Mouse (Mus musculus) CH12.LX (cell line): Measurements from ENCODE around the gene Elp6. TPM values are rescaled to one million over a fixed set of nuclear protein-coding genes. Genes with fewer than 3 reads are reported as not detected.

ENCODE experiments used
- DNase-seq: peaks from one replicate; pipeline ENCODE4 v3.0.0-alpha.2; 2013; ENCODE audit errors: extremely low read depth
- H3K27ac ChIP-seq: 2 replicates; pipeline ENCODE4 v1.5.1; 2012; ENCODE audit warnings: low read depth, mild to moderate bottlenecking, control low read depth, moderate library complexity; ENCODE audit not compliant: insufficient read depth
- H3K27me3 ChIP-seq: replicated peaks from 2 replicates; pipeline ENCODE3; 2012; ENCODE audit warnings: inconsistent platforms
- H3K36me3 ChIP-seq, 2 experiments: replicated peaks in 1 of 2; 2 replicates each; pipeline versions ENCODE3 to v1.6.1; 2012; ENCODE audit warnings: inconsistent platforms in 1 of 2, low read length in 1 of 2, mild to moderate bottlenecking in 1 of 2, mixed read lengths in 1 of 2, moderate library complexity in 1 of 2; ENCODE audit not compliant: control insufficient read depth in 1 of 2, insufficient read depth in 1 of 2
- H3K4me1 ChIP-seq, 2 experiments: 2 replicates each; pipeline ENCODE4 v1.6.1; 2012; ENCODE audit warnings: inconsistent platforms in 1 of 2, moderate library complexity in 1 of 2; ENCODE audit not compliant: insufficient read depth in 2 of 2, control insufficient read depth in 1 of 2
- H3K4me2 ChIP-seq: 2 replicates; pipeline ENCODE4 v1.6.1; 2012; ENCODE audit warnings: low read depth, mild to moderate bottlenecking, control low read depth; ENCODE audit not compliant: poor library complexity, insufficient read depth, severe bottlenecking
- H3K4me3 ChIP-seq, 3 experiments: fragments of 150-350 bp in 1 of 3; sonication (generic) in 1 of 3; replicated peaks in 1 of 3; 2 replicates each; pipeline versions ENCODE3 to v1.5.1; 2011 to 2012; ENCODE audit warnings: low read depth in 2 of 3, low read length in 2 of 3, mild to moderate bottlenecking in 2 of 3, moderate library complexity in 2 of 3, control low read depth in 1 of 3, improper control_type of control experiment in 1 of 3, inconsistent platforms in 1 of 3, mixed read lengths in 1 of 3; ENCODE audit not compliant: poor library complexity in 1 of 3
- H3K79me2 ChIP-seq: replicated peaks from 2 replicates; pipeline ENCODE4 v1.6.1; 2012; ENCODE audit warnings: mild to moderate bottlenecking, moderate library complexity; ENCODE audit not compliant: control insufficient read depth, poor library complexity, insufficient read depth, severe bottlenecking; ENCODE audit errors: extremely low read depth
- H3K9ac ChIP-seq: 2 replicates; pipeline ENCODE4 v1.6.1; 2012; ENCODE audit warnings: low read depth, mild to moderate bottlenecking, control low read depth, moderate library complexity; ENCODE audit not compliant: insufficient read depth
- H3K9me3 ChIP-seq: replicated peaks from 2 replicates; pipeline ENCODE3; 2012; ENCODE audit warnings: low read length, inconsistent platforms, mixed read lengths
- HCFC1 ChIP-seq: IDR thresholded peaks from 2 replicates; pipeline ENCODE4 v1.6.1; 2012; ENCODE audit warnings: low read depth, mild to moderate bottlenecking, inconsistent platforms, low read length, improper control_type of control experiment
- JUN ChIP-seq: IDR thresholded peaks from 2 replicates; pipeline ENCODE4 v1.6.1; 2011; ENCODE audit warnings: low read depth, mild to moderate bottlenecking, low read length, improper control_type of control experiment, moderate library complexity; ENCODE audit not compliant: insufficient read depth
- MAX ChIP-seq: IDR thresholded peaks from 2 replicates; pipeline ENCODE4 v1.6.1; 2011; ENCODE audit warnings: low read length, improper control_type of control experiment
- MAZ ChIP-seq: IDR thresholded peaks from 2 replicates; pipeline ENCODE4 v1.6.1; 2012; ENCODE audit warnings: low read depth, mild to moderate bottlenecking, inconsistent platforms, low read length, improper control_type of control experiment, moderate library complexity
- MEF2A ChIP-seq: IDR thresholded peaks from 2 replicates; pipeline ENCODE4 v1.6.1; 2014; ENCODE audit warnings: low read depth, mild to moderate bottlenecking, inconsistent platforms, low read length, improper control_type of control experiment, borderline replicate concordance
- PAX5 ChIP-seq: IDR thresholded peaks from 2 replicates; pipeline ENCODE4 v1.6.1; 2012; ENCODE audit warnings: low read length, inconsistent platforms, mixed read lengths
- POLR2A ChIP-seq: IDR thresholded peaks from 2 replicates; pipeline ENCODE4 v1.6.1; 2011; ENCODE audit warnings: low read depth, mild to moderate bottlenecking, improper control_type of control experiment, low read length
- POLR2AphosphoS2 ChIP-seq: IDR thresholded peaks from 2 replicates; pipeline ENCODE4 v1.6.1; 2011; ENCODE audit warnings: low read depth, low read length, improper control_type of control experiment
- RAD21 ChIP-seq: IDR thresholded peaks from 2 replicates; pipeline ENCODE4 v1.6.1; 2011; ENCODE audit warnings: low read depth, mild to moderate bottlenecking, low read length, improper control_type of control experiment, moderate library complexity
- SMC3 ChIP-seq: IDR thresholded peaks from 2 replicates; pipeline ENCODE4 v1.6.1; 2011; ENCODE audit warnings: low read depth, low read length, improper control_type of control experiment
- TCF12 ChIP-seq: IDR thresholded peaks from 2 replicates; pipeline ENCODE4 v1.6.1; 2014; ENCODE audit warnings: low read depth, mild to moderate bottlenecking, inconsistent platforms, low read length, improper control_type of control experiment
- USF1 ChIP-seq: IDR thresholded peaks from 2 replicates; pipeline ENCODE4 v1.6.1; 2014; ENCODE audit warnings: low read depth, mild to moderate bottlenecking, inconsistent platforms, low read length, improper control_type of control experiment
- ZC3H11A ChIP-seq: IDR thresholded peaks from 2 replicates; pipeline ENCODE4 v1.6.1; 2012; ENCODE audit warnings: low read depth, mild to moderate bottlenecking, inconsistent platforms, low read length, improper control_type of control experiment
- dilution Hi-C: fragments of 300-500 bp; cut with MboI; formaldehyde crosslinking; loops from 2 replicates; pipeline ENCODE4 v1.14.3; 2020; ENCODE audit warnings: low sequenced_read_pairs; ENCODE audit not compliant: extremely low pct_unique_long_range_greater_than_20kb, extremely low pct_ligation_motif_present
- in situ Hi-C: fragments of 300-500 bp; cut with MboI; formaldehyde crosslinking; loops from 3 replicates; pipeline ENCODE4 v1.14.3; 2019; ENCODE audit warnings: low sequenced_read_pairs, low pct_ligation_motif_present, low pct_unique_long_range_greater_than_20kb, mixed read lengths
- polyA plus RNA-seq: library from polyadenylated mRNA; unstranded; fragments of >175 nt; gene quantifications from 2 replicates; pipeline ENCODE4 v1.2.1, GENCODE M21; 2012; ENCODE audit warnings: low read depth; ENCODE audit not compliant: insufficient read length
- total RNA-seq, 2 experiments: library from RNA; depleted of rRNA; stranded (reverse); fragments of 300-350 nt in 1 of 2; fragments of >200 nt in 1 of 2; gene quantifications; 2 replicates each; pipeline ENCODE4 v1.2.3; 2012 to 2014

The Elp6 gene
- total and polyA plus RNA-seq, 3 experiments: 24.2 to 44.7 (median 35.4) TPM

DNA sequence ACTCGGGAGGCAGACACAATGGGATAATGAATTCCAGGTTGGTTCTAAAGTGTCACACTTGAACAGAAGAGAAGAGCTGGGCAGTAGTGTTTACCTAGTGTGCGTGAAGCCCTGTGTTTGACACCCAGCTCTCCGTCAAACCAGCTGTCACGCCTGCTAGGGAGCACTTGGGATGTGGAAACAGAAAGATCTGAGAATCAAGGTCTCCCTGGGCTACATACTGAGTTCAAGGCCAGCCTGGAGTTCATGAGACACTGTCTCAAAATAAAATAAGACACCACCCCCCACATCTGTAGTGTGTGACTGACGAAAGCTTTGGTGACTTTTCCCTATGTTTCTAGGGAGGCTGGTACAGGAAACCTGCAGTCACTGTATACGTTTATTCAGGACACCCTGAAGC, 10.4 kb downstream of the Elp6 start:
- Histone ChIP-seq H3K4me3 (no peak overlapping the region), H3K9ac (no peak overlapping the region), H3K4me2 (no peak overlapping the region), H3K36me3 (peaks cover 66 to 86% of the 10 kb centered on the region in 2 experiments), H3K4me1 (peaks cover 0 to 4% of the 10 kb centered on the region in 2 experiments; a peak in 1 of 4 replicates), H3K27ac (no peak overlapping the region), H3K27me3 (no peaks in the 10 kb centered on the region), H3K9me3 (no peaks in the 10 kb centered on the region), H3K79me2 (no peaks in the 10 kb centered on the region)
- dilution Hi-C loops: no loop called here
- no peak for TF ChIP-seq MEF2A
- TF ChIP-seq SMC3: no peak
- no peak for TF ChIP-seq USF1
- no peak for TF ChIP-seq HCFC1
- TF ChIP-seq JUN: no peak
- no peak for TF ChIP-seq TCF12
- TF ChIP-seq RAD21: no peak
- no peak for TF ChIP-seq POLR2A
- TF ChIP-seq PAX5: no peak
- no peak for TF ChIP-seq POLR2AphosphoS2
- no peak for DNase-seq
- in situ Hi-C loops: no loop called here

DNA sequence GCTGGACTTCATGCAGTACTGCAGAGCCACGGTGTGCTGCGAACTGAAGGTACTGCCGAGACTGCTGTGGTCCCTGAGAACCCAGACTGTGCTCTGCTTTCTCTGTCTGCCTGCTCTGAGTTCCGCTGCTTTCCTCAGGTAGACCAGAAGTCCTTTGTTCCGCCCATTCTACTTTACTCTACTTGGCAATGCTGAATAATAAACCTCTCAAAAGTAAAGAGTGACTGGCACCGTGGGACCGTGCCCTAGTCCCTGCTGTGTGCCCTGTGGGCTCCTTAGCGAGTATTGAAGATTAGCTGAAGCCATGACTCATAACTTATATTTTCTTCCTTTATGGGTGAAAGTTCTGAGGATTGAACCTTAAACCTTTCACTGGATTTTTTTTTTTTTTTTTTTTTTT, 10.9 kb downstream of the Elp6 start:
- H3K27ac ChIP-seq: no peak overlapping the region
- TF ChIP-seq MAX (no peak), ZC3H11A (no peak)
- in situ Hi-C loops: no loop called here
- dilution Hi-C loops: no loop called here
- no peak overlapping the region for H3K4me2 ChIP-seq
- DNase-seq: no peak
- no peaks in the 10 kb centered on the region for H3K79me2 ChIP-seq
- H3K9ac ChIP-seq: no peak overlapping the region
- peaks cover 66 to 86% of the 10 kb centered on the region in 2 experiments for H3K36me3 ChIP-seq
- H3K4me3 ChIP-seq: no peak overlapping the region
- no peaks in the 10 kb centered on the region for H3K9me3 ChIP-seq
- no peaks in the 10 kb centered on the region for H3K27me3 ChIP-seq
- H3K4me1 ChIP-seq: peaks cover 0 to 4% of the 10 kb centered on the region in 2 experiments; a peak in 1 of 4 replicates

DNA sequence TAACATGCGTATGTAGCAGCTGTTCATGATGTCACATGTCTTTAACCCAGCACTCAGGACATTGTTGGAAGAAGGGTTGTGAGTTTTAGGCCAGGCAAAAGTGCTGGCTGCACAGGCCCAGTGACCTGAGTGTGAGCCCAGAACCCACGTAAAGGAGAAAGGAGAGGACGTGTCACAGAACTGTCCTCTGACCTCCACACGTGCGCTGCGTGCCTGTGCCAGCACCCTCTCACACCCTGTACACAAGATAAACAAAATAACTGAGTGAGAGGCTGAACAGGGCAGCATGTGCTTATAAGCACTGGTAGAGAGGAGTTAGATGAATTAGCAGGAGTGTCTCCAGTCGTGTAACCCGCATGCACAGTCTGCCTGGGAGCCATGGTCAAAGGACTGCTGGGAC, 11.5 kb downstream of the Elp6 start:
- peaks cover 68 to 86% of the 10 kb centered on the region in 2 experiments for H3K36me3 ChIP-seq

More for the DNA sequence above, 11.5 kb downstream of the Elp6 start:
- no peaks in the 10 kb centered on the region for H3K79me2 ChIP-seq
- no peak for TF ChIP-seq MAZ
- H3K9ac ChIP-seq: no peak overlapping the region
- no peaks in the 10 kb centered on the region for H3K27me3 ChIP-seq
- in situ Hi-C loops (no loop called here), dilution Hi-C loops (no loop called here)
- H3K4me3 ChIP-seq: no peak overlapping the region
- H3K4me2 ChIP-seq: no peak overlapping the region
- no peaks in the 10 kb centered on the region for H3K9me3 ChIP-seq
- no peak for DNase-seq
- peaks cover 0 to 4% of the 10 kb centered on the region in 2 experiments; a peak in 1 of 4 replicates for H3K4me1 ChIP-seq
- no peak overlapping the region for H3K27ac ChIP-seq
